Mouse (Mus musculus): Measurements from ENCODE around the gene Sectm1b. TPM values are rescaled to one million over a fixed set of nuclear protein-coding genes. Genes with fewer than 3 reads are reported as not detected.
"Not testable (repeated sequence)": the region's sequence is repeated elsewhere in the genome, so short reads cannot be mapped to it uniquely, and the experiment has no call there.

Gene Sectm1b
- polyA plus RNA-seq (2015; fragmentation: Nextera tagmentation; extraction: Ambion mirVana): 159 and 166 TPM in 2 replicates

GRCm38 (mm10) chr11:121063379-121063778 is at the start of gene Sectm1b:
TSS of gene Sectm1b (minus strand) at chr11:121063569.
- Histone ChIP-seq H3K4me3 (ENCODE audit: low read depth, low read length) (no peak within 1 kb of the TSS), H3K4me2 (replicated peaks; ENCODE audit: low read depth) (peak within 1 kb of the TSS; percentile 40), H3K27me3 (replicated peaks; ENCODE audit: control insufficient read depth, insufficient read depth, low read length) (no peaks in the 10 kb centered on the region), H3K36me3 (ENCODE audit: control insufficient read depth, insufficient read depth) (peaks cover 7% of the 10 kb centered on the region; the same call in 1 of the 2 replicates), H3K9ac (ENCODE audit: low read depth, low read length) (0 out of 2 replicates have a peak within 1 kb of the TSS, but pooled peaks have one; percentile 22), H3K4me1 (replicated peaks; ENCODE audit: control insufficient read depth, insufficient read depth, low read length) (peaks cover 11% of the 10 kb centered on the region; the same call in 1 of the 2 replicates), H3K9me3 (ENCODE audit: control insufficient read depth) (no peaks in the 10 kb centered on the region), H3K27ac (ENCODE audit: low read depth, low read length) (peak within 1 kb of the TSS; percentile 66)
- 51% methylated on average over 5 of the region's 5 CpGs for WGBS
- TF ChIP-seq CTCF (IDR thresholded peaks at IDR 0.05; ENCODE audit: low read depth): no peak
- ATAC-seq: peak; percentile 54

GRCm38 (mm10) chr11:121112091-121112775 is 48.9 kb upstream of the Sectm1b start:
- Histone ChIP-seq H3K27ac (ENCODE audit: low read depth, low read length) (no peak overlapping the region), H3K9me3 (ENCODE audit: control insufficient read depth) (no peaks in the 10 kb centered on the region), H3K4me1 (replicated peaks; ENCODE audit: control insufficient read depth, insufficient read depth, low read length) (0 out of 2 replicates have a peak, but pooled peaks cover 2% of the 10 kb centered on the region), H3K36me3 (ENCODE audit: control insufficient read depth, insufficient read depth) (no peaks in the 10 kb centered on the region), H3K9ac (ENCODE audit: low read depth, low read length) (no peak overlapping the region), H3K4me3 (ENCODE audit: low read depth, low read length) (no peak overlapping the region), H3K27me3 (replicated peaks; ENCODE audit: control insufficient read depth, insufficient read depth, low read length) (0 out of 2 replicates have a peak, but pooled peaks cover 3% of the 10 kb centered on the region), H3K4me2 (replicated peaks; ENCODE audit: low read depth) (no peak overlapping the region)
- ATAC-seq: no peak
- 83% methylated on average over 5 of the region's 5 CpGs for WGBS
- TF ChIP-seq CTCF (IDR thresholded peaks at IDR 0.05; ENCODE audit: low read depth): no peak

GRCm38 (mm10) chr11:121111601-121112000 is 48.2 kb upstream of the Sectm1b start:
- Histone ChIP-seq H3K9ac (ENCODE audit: low read depth, low read length) (no peak overlapping the region), H3K27me3 (replicated peaks; ENCODE audit: control insufficient read depth, insufficient read depth, low read length) (0 out of 2 replicates have a peak, but pooled peaks cover 3% of the 10 kb centered on the region), H3K9me3 (ENCODE audit: control insufficient read depth) (no peaks in the 10 kb centered on the region), H3K4me3 (ENCODE audit: low read depth, low read length) (no peak overlapping the region), H3K4me1 (replicated peaks; ENCODE audit: control insufficient read depth, insufficient read depth, low read length) (0 out of 2 replicates have a peak, but pooled peaks cover 2% of the 10 kb centered on the region), H3K36me3 (ENCODE audit: control insufficient read depth, insufficient read depth) (no peaks in the 10 kb centered on the region), H3K27ac (ENCODE audit: low read depth, low read length) (no peak overlapping the region), H3K4me2 (replicated peaks; ENCODE audit: low read depth) (no peak overlapping the region)
- no peak for ATAC-seq
- no peak for TF ChIP-seq CTCF (IDR thresholded peaks at IDR 0.05; ENCODE audit: low read depth)
- WGBS: 67% methylated on average over 1 of the region's 1 CpGs

GRCm38 (mm10) chr11:121111051-121111450 is 47.7 kb upstream of the Sectm1b start:
- no peak for TF ChIP-seq CTCF (IDR thresholded peaks at IDR 0.05; ENCODE audit: low read depth)
- Histone ChIP-seq H3K36me3 (ENCODE audit: control insufficient read depth, insufficient read depth) (no peaks in the 10 kb centered on the region), H3K9me3 (ENCODE audit: control insufficient read depth) (no peaks in the 10 kb centered on the region), H3K27me3 (replicated peaks; ENCODE audit: control insufficient read depth, insufficient read depth, low read length) (0 out of 2 replicates have a peak, but pooled peaks cover 3% of the 10 kb centered on the region), H3K4me1 (replicated peaks; ENCODE audit: control insufficient read depth, insufficient read depth, low read length) (0 out of 2 replicates have a peak, but pooled peaks cover 2% of the 10 kb centered on the region), H3K4me2 (replicated peaks; ENCODE audit: low read depth) (no peak overlapping the region), H3K4me3 (ENCODE audit: low read depth, low read length) (no peak overlapping the region), H3K9ac (ENCODE audit: low read depth, low read length) (no peak overlapping the region), H3K27ac (ENCODE audit: low read depth, low read length) (no peak overlapping the region)
- 86% methylated on average over 3 of the region's 3 CpGs for WGBS
- ATAC-seq: no peak

GRCm38 (mm10) chr11:121109986-121110385 is 46.6 kb upstream of the Sectm1b start:
- ATAC-seq: peak; percentile 73

GRCm38 (mm10) chr11:121108061-121108460 is 44.7 kb upstream of the Sectm1b start:
- peak overlapping the region; percentile 16; the same call in 1 of the 2 replicates for H3K27ac ChIP-seq (ENCODE audit: low read depth, low read length)
- WGBS: 57% methylated on average over 9 of the region's 9 CpGs

More at GRCm38 (mm10) chr11:121109986-121110385, 46.6 kb upstream of the Sectm1b start:
- TF ChIP-seq CTCF (IDR thresholded peaks at IDR 0.05; ENCODE audit: low read depth): no peak
- Histone ChIP-seq H3K36me3 (ENCODE audit: control insufficient read depth, insufficient read depth) (no peaks in the 10 kb centered on the region), H3K4me3 (ENCODE audit: low read depth, low read length) (no peak overlapping the region), H3K27ac (ENCODE audit: low read depth, low read length) (no peak overlapping the region), H3K27me3 (replicated peaks; ENCODE audit: control insufficient read depth, insufficient read depth, low read length) (0 out of 2 replicates have a peak, but pooled peaks cover 3% of the 10 kb centered on the region), H3K9ac (ENCODE audit: low read depth, low read length) (no peak overlapping the region), H3K4me1 (replicated peaks; ENCODE audit: control insufficient read depth, insufficient read depth, low read length) (0 out of 2 replicates have a peak, but pooled peaks cover 2% of the 10 kb centered on the region), H3K9me3 (ENCODE audit: control insufficient read depth) (no peaks in the 10 kb centered on the region), H3K4me2 (replicated peaks; ENCODE audit: low read depth) (no peak overlapping the region)
- WGBS: 2% methylated on average over 2 of the region's 2 CpGs

GRCm38 (mm10) chr11:121107242-121107641 is 43.9 kb upstream of the Sectm1b start:
- H3K9ac ChIP-seq (ENCODE audit: low read depth, low read length); H3K4me1 ChIP-seq (replicated peaks; ENCODE audit: control insufficient read depth, insufficient read depth, low read length); H3K27me3 ChIP-seq (replicated peaks; ENCODE audit: control insufficient read depth, insufficient read depth, low read length); ATAC-seq; H3K36me3 ChIP-seq (ENCODE audit: control insufficient read depth, insufficient read depth); H3K4me2 ChIP-seq (replicated peaks; ENCODE audit: low read depth); H3K4me3 ChIP-seq (ENCODE audit: low read depth, low read length); H3K27ac ChIP-seq (ENCODE audit: low read depth, low read length); H3K9me3 ChIP-seq (ENCODE audit: control insufficient read depth): not testable (repeated sequence)
- 86% methylated on average over 1 of the region's 1 CpGs for WGBS

More at GRCm38 (mm10) chr11:121108061-121108460, 44.7 kb upstream of the Sectm1b start:
- Histone ChIP-seq H3K4me2 (replicated peaks; ENCODE audit: low read depth) (no peak overlapping the region), H3K36me3 (ENCODE audit: control insufficient read depth, insufficient read depth) (no peaks in the 10 kb centered on the region), H3K4me3 (ENCODE audit: low read depth, low read length) (no peak overlapping the region), H3K9ac (ENCODE audit: low read depth, low read length) (no peak overlapping the region), H3K4me1 (replicated peaks; ENCODE audit: control insufficient read depth, insufficient read depth, low read length) (0 out of 2 replicates have a peak, but pooled peaks cover 2% of the 10 kb centered on the region), H3K9me3 (ENCODE audit: control insufficient read depth) (no peaks in the 10 kb centered on the region), H3K27me3 (replicated peaks; ENCODE audit: control insufficient read depth, insufficient read depth, low read length) (0 out of 2 replicates have a peak, but pooled peaks cover 3% of the 10 kb centered on the region)
- ATAC-seq: no peak
- TF ChIP-seq CTCF (IDR thresholded peaks at IDR 0.05; ENCODE audit: low read depth): no peak

Data from intestine, postnatal 0 days (tissue).